Mouse (Mus musculus) brain, adult 2 months (tissue): ENCODE results near the gene Dcpp2.
"Not testable (repeated sequence)": the region's sequence is repeated elsewhere in the genome, so short reads cannot be mapped to it uniquely, and the experiment has no call there.

Experiments
- DNase-seq: peaks from one replicate; pipeline ENCODE4 v3.0.0; 2011; ENCODE audit warnings: low read depth, low spot score

The Dcpp2 gene

GRCm38 (mm10) chr17:23880576-23880975 lies at the start of gene Dcpp2, which contains the start of gene Dcpp1:
Dcpp2 (plus strand) TSS chr17:23880880.
Dcpp1 (plus strand) TSS chr17:23880876.
- DNase-seq: not testable (repeated sequence)

- DNase-seq: no peak
These were observed 49.5 kb upstream of the Dcpp2 start for GRCm38 (mm10) chr17:23831201-23831600.

- no peak for DNase-seq
These were observed 44.6 kb upstream of the Dcpp2 start, which contains the start of gene Prss33 for GRCm38 (mm10) chr17:23836006-23836575. Prss33 (minus strand) TSS chr17:23836056.

GRCm38 (mm10) chr17:23841145-23841544 lies 39.5 kb upstream of the Dcpp2 start:
- peak; percentile 79 for DNase-seq

- DNase-seq: no peak
These were observed 37.4 kb upstream of the Dcpp2 start for GRCm38 (mm10) chr17:23843141-23843811.

GRCm38 (mm10) chr17:23843812-23844273 lies 36.8 kb upstream of the Dcpp2 start, which contains the start of the genes Prss32 and Prss41:
Prss32 (plus strand) TSS chr17:23843855.
Prss41 (minus strand) TSS chr17:23844172.
- DNase-seq: peak; percentile 45

- no peak for DNase-seq
These were observed 30.7 kb upstream of the Dcpp2 start for GRCm38 (mm10) chr17:23850028-23850427.

GRCm38 (mm10) chr17:23850853-23851749 lies 29.6 kb upstream of the Dcpp2 start:
- DNase-seq: peak; percentile 76

- DNase-seq: peak; percentile 17
These were observed 27.4 kb upstream of the Dcpp2 start for GRCm38 (mm10) chr17:23853292-23853691.

- DNase-seq: no peak
These were observed 26.4 kb upstream of the Dcpp2 start for GRCm38 (mm10) chr17:23854229-23854765.

GRCm38 (mm10) chr17:23857193-23857592 lies 23.5 kb upstream of the Dcpp2 start:
- no peak for DNase-seq

- DNase-seq: no peak
These were observed 22.8 kb upstream of the Dcpp2 start for GRCm38 (mm10) chr17:23857913-23858312.

GRCm38 (mm10) chr17:23862926-23863325 lies 17.8 kb upstream of the Dcpp2 start:
- DNase-seq: no peak

- DNase-seq: no peak
These were observed 12.9 kb upstream of the Dcpp2 start, which contains the start of gene Prss21 for GRCm38 (mm10) chr17:23867756-23868155. Prss21 (plus strand) TSS chr17:23868056.

- DNase-seq: no peak
These were observed 12.2 kb upstream of the Dcpp2 start for GRCm38 (mm10) chr17:23868513-23868912.

- DNase-seq: peak; percentile 69
These were observed 6.5 kb upstream of the Dcpp2 start for GRCm38 (mm10) chr17:23873884-23874856.

- peak; percentile 80 for DNase-seq
These were observed 3.9 kb upstream of the Dcpp2 start for GRCm38 (mm10) chr17:23876741-23877140.

GRCm38 (mm10) chr17:23877166-23877565 lies 3.5 kb upstream of the Dcpp2 start:
- DNase-seq: peak; percentile 37

GRCm38 (mm10) chr17:23917158-23917557 lies 36.5 kb downstream of the Dcpp2 start, which contains the start of gene Dcpp3:
Dcpp3 (plus strand) TSS chr17:23917458.
- DNase-seq: not testable (repeated sequence)

- peak; percentile 96 for DNase-seq
These were observed 43.9 kb downstream of the Dcpp2 start for GRCm38 (mm10) chr17:23924531-23925007.
